Mouse (Mus musculus): ENCODE measurements around the gene Slc12a3.
A peak's percentile ranks its signal among the peaks of the same experiment; 100 is the strongest.

The Slc12a3 gene

GRCm38 (mm10) chr8:94328932-94329728, at the start of gene Slc12a3:
Gene Slc12a3, plus strand, starts transcription at chr8:94329201.
- DNase-seq (ENCODE audit: low spot score) = no peak

DNA sequence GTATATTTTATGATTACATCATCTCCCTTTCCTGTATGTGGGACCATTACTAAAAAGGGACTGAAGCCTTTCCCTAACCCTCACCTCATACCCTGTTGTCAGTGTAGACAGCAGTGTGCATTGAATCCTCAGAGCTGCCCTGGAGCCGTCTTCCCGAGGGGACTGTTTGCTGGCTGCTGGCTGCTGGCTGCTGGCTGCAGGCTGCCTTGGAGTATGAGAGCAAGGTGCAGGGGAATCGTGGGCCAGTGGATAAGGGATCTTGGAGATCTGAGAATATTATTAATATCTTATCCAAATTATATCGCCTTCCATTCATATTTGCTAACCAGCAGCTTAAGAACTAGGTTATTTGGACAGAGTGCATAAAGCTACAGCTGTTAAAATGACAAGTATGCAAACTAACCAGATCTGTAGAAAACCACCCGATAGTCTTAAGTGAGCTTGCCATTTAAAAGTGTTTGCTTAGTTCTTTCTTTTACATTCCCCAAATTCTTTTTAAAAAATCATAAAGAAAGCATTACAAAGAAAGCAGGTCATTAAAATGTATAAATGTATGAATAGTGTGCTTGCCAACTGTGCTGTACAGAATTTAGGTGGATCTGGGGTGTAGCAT, 48.9 kb upstream of the Slc12a3 start:
- DNase-seq (ENCODE audit: low spot score) = no peak

- no peak for DNase-seq (ENCODE audit: low spot score)
These were observed 46.5 kb upstream of the Slc12a3 start for GRCm38 (mm10) chr8:94282453-94282985.

- DNase-seq (ENCODE audit: low spot score) = no peak
These were observed 44.8 kb upstream of the Slc12a3 start for GRCm38 (mm10) chr8:94284204-94284603.

DNA sequence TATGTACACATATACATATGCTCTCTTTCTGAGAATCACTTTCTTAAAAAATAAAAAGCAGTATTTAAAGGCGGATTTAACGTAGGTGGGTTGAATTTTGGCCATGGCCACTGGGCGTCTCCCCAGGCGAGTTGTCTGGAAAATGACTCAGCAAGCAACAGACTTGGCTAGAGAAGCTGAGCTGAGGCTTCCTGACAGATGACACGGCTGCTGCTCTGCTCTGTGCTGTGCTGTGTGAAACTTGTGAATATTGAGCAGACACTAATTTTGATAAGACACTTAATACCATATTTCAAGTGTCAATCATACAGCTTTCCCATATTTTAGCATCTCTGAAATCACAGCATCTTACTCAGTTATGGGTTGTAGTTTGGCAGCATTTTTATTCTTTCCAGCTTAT, 38.4 kb upstream of the Slc12a3 start:
- DNase-seq (ENCODE audit: low spot score) = no peak

GRCm38 (mm10) chr8:94292072-94292471, 36.9 kb upstream of the Slc12a3 start:
- no peak for DNase-seq (ENCODE audit: low spot score)

DNA sequence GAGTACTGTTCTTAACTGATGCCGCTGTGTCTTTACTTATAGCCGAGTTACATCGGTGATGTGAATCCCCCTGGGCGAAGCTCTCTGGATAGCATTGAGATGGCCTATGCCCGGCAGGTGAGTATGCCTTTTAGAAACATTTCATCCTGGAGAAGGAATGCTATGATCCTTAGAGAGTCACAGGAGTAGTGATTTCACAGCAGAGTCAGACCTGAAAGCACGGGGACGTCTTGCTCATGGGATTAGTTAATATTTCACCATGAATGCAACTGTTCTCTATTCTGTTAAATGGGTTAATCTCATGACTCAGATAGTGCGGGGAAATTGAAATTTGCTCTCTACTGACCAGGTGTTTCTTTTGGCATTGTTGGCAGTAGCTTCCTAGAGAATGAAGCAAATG, 36.4 kb upstream of the Slc12a3 start:
- no peak for DNase-seq (ENCODE audit: low spot score)

- no peak for DNase-seq (ENCODE audit: low spot score)
These were observed 33.3 kb upstream of the Slc12a3 start for GRCm38 (mm10) chr8:94295687-94296086.

DNA sequence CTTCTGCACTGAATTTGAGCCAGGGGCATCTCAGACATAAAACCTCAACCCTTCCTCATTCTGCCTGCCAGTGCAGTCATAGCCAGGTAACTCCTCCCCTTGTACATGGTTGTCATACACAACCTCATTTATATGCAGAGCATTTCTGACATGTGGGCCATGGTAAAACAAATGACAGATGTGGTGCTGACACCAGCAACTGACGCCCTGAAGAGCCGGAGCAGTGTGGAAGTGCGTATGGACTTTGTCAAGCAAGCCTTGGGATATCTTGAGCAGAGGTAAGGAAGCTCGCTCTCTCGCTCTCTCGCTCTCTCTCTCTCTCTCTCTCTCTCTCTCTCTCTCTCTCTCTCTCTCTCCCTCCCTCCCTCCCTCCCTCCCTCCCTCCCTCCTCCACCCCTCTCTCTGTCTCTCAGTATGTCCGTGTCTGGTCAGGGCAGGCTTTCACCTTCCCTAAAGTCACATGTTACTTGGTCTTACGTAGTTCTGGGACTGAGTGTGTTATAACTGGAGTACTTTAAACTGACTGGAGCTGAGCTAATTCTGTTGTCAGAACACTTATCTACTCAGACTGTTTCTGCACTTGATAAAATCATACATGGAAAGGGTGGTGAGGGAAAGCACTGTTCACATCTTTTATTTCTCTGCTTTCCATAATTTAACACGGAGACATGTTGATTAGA, 32.5 kb upstream of the Slc12a3 start:
- DNase-seq (ENCODE audit: low spot score) = no peak

DNA sequence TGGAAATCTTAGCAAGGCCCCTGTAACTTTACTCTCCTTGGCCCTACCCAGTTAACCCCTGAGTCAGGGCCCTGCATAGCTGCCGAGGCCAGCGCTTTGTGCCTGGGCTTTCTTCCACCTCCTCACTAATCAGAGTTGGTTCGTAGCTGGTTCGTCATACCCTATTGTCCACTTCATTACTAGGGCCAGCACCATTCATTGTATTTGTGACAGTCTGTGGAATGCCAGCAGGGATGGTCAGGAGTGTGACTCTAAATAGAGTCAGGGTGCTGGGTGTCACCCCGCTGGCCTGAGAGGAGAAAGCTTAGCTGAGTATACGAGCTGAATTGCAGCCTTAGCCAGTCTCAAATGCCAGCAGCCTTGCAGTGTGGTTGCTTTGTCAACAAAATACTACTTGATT, 31.9 kb upstream of the Slc12a3 start:
- no peak for DNase-seq (ENCODE audit: low spot score)

GRCm38 (mm10) chr8:94300809-94301208, 28.2 kb upstream of the Slc12a3 start:
- DNase-seq (ENCODE audit: low spot score) = no peak

- no peak for DNase-seq (ENCODE audit: low spot score)
These were observed 24.6 kb upstream of the Slc12a3 start for GRCm38 (mm10) chr8:94304412-94304811.

- DNase-seq (ENCODE audit: low spot score) = no peak
These were observed 21.9 kb upstream of the Slc12a3 start for GRCm38 (mm10) chr8:94306989-94307513.

- DNase-seq (ENCODE audit: low spot score) = no peak
These were observed 21.3 kb upstream of the Slc12a3 start for GRCm38 (mm10) chr8:94307652-94308051.

GRCm38 (mm10) chr8:94314069-94314468, 14.9 kb upstream of the Slc12a3 start:
- no peak for DNase-seq (ENCODE audit: low spot score)

GRCm38 (mm10) chr8:94317249-94317648, 11.8 kb upstream of the Slc12a3 start:
- DNase-seq (ENCODE audit: low spot score) = no peak

GRCm38 (mm10) chr8:94317691-94318090, 11.3 kb upstream of the Slc12a3 start:
- DNase-seq (ENCODE audit: low spot score) = no peak

DNA sequence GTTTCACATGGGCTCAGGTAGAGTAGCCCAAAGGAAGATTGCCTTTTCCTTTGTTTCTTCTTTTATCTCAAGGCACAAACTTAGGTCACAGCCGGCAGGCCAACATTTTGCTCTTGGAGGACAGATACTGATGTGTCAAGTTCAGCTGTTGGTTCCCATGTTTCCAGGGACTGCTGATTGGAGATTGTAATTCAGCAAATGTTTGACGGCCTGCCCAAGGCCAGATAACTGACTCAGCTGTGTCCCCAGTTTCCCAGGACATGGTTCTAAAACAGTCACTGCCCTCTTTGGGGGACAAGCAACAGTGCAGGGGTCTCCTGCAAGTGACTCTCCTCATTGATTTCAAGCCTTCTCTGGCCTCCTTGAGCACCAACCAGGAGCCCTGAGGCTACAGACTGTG, 9.0 kb upstream of the Slc12a3 start:
- DNase-seq (ENCODE audit: low spot score) = no peak

DNA sequence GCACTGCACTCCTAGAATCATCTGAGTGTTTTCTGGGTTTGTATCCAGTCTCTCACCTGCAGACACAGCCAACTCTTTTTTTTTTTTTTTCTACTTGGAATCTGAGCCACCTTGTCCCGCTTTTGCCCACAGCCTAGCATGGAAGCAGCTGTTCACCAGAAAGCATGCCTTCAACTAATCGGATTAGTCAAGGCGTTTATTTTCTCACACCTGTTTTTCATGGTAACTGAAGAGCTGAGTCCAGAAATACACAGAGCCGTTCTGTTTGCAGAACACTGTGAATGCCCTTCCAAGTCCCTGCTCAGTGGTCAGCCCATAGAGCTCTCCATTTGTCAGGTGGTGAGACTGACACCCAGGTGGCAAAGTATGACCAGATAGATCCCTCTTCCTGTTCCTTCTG, 6.9 kb upstream of the Slc12a3 start:
- DNase-seq (ENCODE audit: low spot score) = no peak

GRCm38 (mm10) chr8:94323041-94323440, 6.0 kb upstream of the Slc12a3 start:
- no peak for DNase-seq (ENCODE audit: low spot score)

DNA sequence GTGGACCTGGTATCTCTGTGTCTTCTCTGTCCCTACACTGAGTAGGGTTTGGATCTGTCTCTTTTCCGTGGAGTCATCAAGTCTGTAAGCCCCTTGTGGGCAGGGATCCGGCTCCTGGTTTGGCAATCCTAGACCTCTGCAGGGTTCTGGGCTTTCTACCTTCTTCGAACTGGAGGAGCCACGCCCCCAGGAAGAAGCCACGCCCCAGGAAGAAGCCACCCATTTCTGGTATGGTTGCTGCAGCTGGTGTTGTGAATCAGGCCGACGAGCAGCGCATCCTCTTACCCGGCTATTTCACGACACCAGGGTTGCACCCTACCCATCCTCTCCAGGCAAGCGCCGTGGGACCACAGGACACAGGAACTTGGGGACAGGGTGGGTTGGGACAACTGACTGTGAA, 4.9 kb upstream of the Slc12a3 start:
- DNase-seq (ENCODE audit: low spot score) = no peak

DNA sequence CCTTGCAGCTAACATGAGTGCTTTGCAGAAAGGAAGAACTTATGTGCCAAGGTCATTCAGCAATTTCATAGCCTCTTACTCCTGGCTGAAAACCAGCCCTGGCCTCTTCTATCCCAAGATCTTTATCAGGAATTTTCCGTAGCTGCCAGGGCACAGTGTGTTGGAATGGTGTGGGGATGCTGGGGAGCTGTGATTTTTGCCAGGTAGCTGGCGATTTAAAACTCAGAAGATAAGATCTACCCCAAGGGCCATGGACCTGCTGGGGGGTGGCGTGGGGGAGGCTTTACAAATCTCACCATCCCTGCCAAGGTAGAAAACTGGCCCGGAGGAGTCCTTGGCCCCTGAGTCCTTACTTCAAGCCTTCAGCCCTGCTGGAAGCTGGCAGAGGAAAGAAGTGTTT, 3.0 kb upstream of the Slc12a3 start:
- no peak for DNase-seq (ENCODE audit: low spot score)

- peak; percentile 86 for DNase-seq (ENCODE audit: low spot score)
These were observed 1.7 kb downstream of the Slc12a3 start for GRCm38 (mm10) chr8:94330733-94331132.

All from embryo, embryonic 10 days (tissue).